Mouse (Mus musculus) embryo, embryonic 11 days (tissue): ENCODE results near the gene Catsperd.
A peak's percentile ranks its signal among the peaks of the same experiment; 100 is the strongest.

Experiments
- DNase-seq: peaks from one replicate; pipeline ENCODE4 v3.0.0-alpha.2; 2015

The Catsperd gene

GRCm38 (mm10) chr17:56667591-56667990 is 39.6 kb downstream of the Catsperd start:
- no peak for DNase-seq

GRCm38 (mm10) chr17:56668384-56669144 is 40.6 kb downstream of the Catsperd start:
- peak; percentile 91 for DNase-seq

- no peak for DNase-seq
Measured at GRCm38 (mm10) chr17:56669766-56670165, 41.8 kb downstream of the Catsperd start.

- DNase-seq = peak; percentile 100
Measured at GRCm38 (mm10) chr17:56672941-56673646, 45.2 kb downstream of the Catsperd start, which contains the start of gene Ranbp3. Gene Ranbp3, plus strand, starts transcription at chr17:56673294.

GRCm38 (mm10) chr17:56673647-56674416 is 45.9 kb downstream of the Catsperd start:
- no peak for DNase-seq

GRCm38 (mm10) chr17:56681791-56682190 is 53.8 kb downstream of the Catsperd start:
- no peak for DNase-seq

GRCm38 (mm10) chr17:56682880-56683279 is 54.9 kb downstream of the Catsperd start:
- DNase-seq = no peak

GRCm38 (mm10) chr17:56683546-56684140 is 55.7 kb downstream of the Catsperd start:
- DNase-seq = no peak

- DNase-seq = no peak
Measured at GRCm38 (mm10) chr17:56684649-56685048, 56.7 kb downstream of the Catsperd start.

- no peak for DNase-seq
Measured at GRCm38 (mm10) chr17:56686801-56687200, 58.9 kb downstream of the Catsperd start.

GRCm38 (mm10) chr17:56688045-56688444 is 60.1 kb downstream of the Catsperd start:
- DNase-seq = no peak

- no peak for DNase-seq
Measured at GRCm38 (mm10) chr17:56688689-56689088, 60.7 kb downstream of the Catsperd start.

- DNase-seq = no peak
Measured at GRCm38 (mm10) chr17:56693395-56693794, 65.5 kb downstream of the Catsperd start.

GRCm38 (mm10) chr17:56693851-56694310 is 65.9 kb downstream of the Catsperd start:
- no peak for DNase-seq

- no peak for DNase-seq
Measured at GRCm38 (mm10) chr17:56700451-56700850, 72.5 kb downstream of the Catsperd start.

GRCm38 (mm10) chr17:56703038-56703437 is 75.1 kb downstream of the Catsperd start:
- no peak for DNase-seq

- no peak for DNase-seq
Measured at GRCm38 (mm10) chr17:56706515-56706914, 78.6 kb downstream of the Catsperd start.

- DNase-seq = no peak
Measured at GRCm38 (mm10) chr17:56708692-56709091, 80.7 kb downstream of the Catsperd start.

GRCm38 (mm10) chr17:56709708-56710107 is 81.8 kb downstream of the Catsperd start:
- DNase-seq = no peak
